Mouse (Mus musculus) lung, postnatal 10 days (tissue): ENCODE measurements around the gene Poll.
A peak's percentile ranks its signal among the peaks of the same experiment; 100 is the strongest.

Experiments used
- DNase-seq: peaks from one replicate; pipeline ENCODE4 v3.0.0; 2021

Gene Poll

GRCm38 (mm10) chr19:45533617-45534016 lies 26.7 kb downstream of the Poll start:
- no peak for DNase-seq

GRCm38 (mm10) chr19:45531554-45531953 lies 28.8 kb downstream of the Poll start:
- DNase-seq = no peak

GRCm38 (mm10) chr19:45530200-45530995 lies 29.9 kb downstream of the Poll start:
- DNase-seq = peak; percentile 67

GRCm38 (mm10) chr19:45529294-45529693 lies 31.0 kb downstream of the Poll start:
- DNase-seq = no peak

- DNase-seq = no peak
Measured at GRCm38 (mm10) chr19:45527931-45528534, 32.3 kb downstream of the Poll start.

- DNase-seq = no peak
Measured at GRCm38 (mm10) chr19:45527382-45527781, 32.9 kb downstream of the Poll start.

GRCm38 (mm10) chr19:45516264-45516663 lies 44.1 kb downstream of the Poll start:
- DNase-seq = no peak

- no peak for DNase-seq
Measured at GRCm38 (mm10) chr19:45515341-45515740, 45.0 kb downstream of the Poll start.

- DNase-seq = no peak
Measured at GRCm38 (mm10) chr19:45511406-45511805, 48.9 kb downstream of the Poll start.

GRCm38 (mm10) chr19:45510680-45511079 lies 49.7 kb downstream of the Poll start:
- no peak for DNase-seq

GRCm38 (mm10) chr19:45507531-45507930 lies 52.8 kb downstream of the Poll start:
- DNase-seq = peak; percentile 9

- no peak for DNase-seq
Measured at GRCm38 (mm10) chr19:45505446-45505845, 54.9 kb downstream of the Poll start.
